Comparison of ENCODE assay signal across 8 mouse cellular contexts in the genomic region with DNA sequence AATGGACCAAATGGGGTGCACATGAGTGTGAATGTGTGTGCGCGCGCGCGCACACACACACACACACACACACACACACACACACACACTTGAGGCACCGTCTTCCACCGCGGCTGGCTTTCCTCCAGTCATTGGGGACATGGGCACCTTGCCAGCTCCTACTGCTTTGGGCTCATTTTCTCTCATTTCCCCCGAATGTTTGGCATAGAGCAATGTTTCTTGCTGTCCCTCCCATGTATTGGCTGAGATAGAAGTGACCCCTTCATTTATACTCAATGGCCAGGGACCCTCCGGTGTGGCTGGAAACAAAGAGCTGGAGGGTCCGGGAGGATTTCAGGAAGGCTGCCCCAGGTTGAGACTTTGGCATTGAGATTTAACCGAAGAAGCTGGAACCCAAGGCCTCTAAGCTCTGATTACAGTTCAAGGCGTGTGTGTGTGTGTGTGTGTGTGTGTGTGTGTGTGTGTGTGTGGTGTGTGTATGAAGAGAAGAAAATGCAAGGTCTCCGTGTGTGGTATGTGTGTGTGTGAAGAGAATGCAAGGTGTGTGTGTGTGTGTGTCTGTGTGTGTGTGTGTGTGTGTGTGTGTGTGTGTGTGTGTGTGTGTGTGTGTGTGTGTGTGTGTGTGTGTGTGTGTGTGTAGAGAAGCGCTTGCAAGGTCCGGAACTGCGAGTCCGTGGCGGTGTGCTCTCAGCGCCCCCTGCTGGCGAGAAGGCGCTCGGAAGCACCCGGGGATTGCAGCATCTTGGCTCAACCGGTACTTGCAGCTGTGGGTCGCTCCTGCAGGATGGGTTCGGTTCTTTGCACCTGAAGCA. TPM values are rescaled to one million over a fixed set of nuclear protein-coding genes. Genes with fewer than 3 reads are reported as not detected.
A peak's percentile ranks its signal among the peaks of the same experiment; 100 is the strongest.
DNase-seq lines count a peak whose midpoint lies in the region; ATAC-seq and TF ChIP-seq lines count a peak whose summit lies in the region.

No protein-coding gene starts in this region.

- no peaks in the 10 kb centered on the region for H3K9me3 ChIP-seq in E14TG2a.4 (ENCODE audit: low read length)
- H3K9me3 ChIP-seq in forebrain, embryonic 14.5 days (replicated peaks; ENCODE audit: control insufficient read depth, low read length), result no peaks in the 10 kb centered on the region
- no peaks in the 10 kb centered on the region for H3K9me3 ChIP-seq in liver, postnatal 0 days (ENCODE audit: low read length)
- H3K9me3 ChIP-seq in neural tube, embryonic 14.5 days (ENCODE audit: control insufficient read depth, low read length), result no peaks in the 10 kb centered on the region

- peak overlapping the region; percentile 52; the same call in 1 of the 2 replicates for H3K27ac ChIP-seq in forebrain, embryonic 14.5 days (ENCODE audit: low read depth, low read length)
- no peak overlapping the region for H3K27ac ChIP-seq in liver, postnatal 0 days (ENCODE audit: low read depth)
- no peak overlapping the region for H3K27ac ChIP-seq in neural tube, embryonic 14.5 days (ENCODE audit: low read depth, low read length)

- H3K27me3 ChIP-seq in E14TG2a.4 (ENCODE audit: insufficient read depth, low read length), result peaks cover 10% of the 10 kb centered on the region
- no peaks in the 10 kb centered on the region for H3K27me3 ChIP-seq in forebrain, embryonic 14.5 days (replicated peaks; ENCODE audit: control insufficient read depth, insufficient read depth, low read length)
- no peaks in the 10 kb centered on the region for H3K27me3 ChIP-seq in liver, postnatal 0 days (ENCODE audit: insufficient read depth, low read length)
- no peaks in the 10 kb centered on the region for H3K27me3 ChIP-seq in neural tube, embryonic 14.5 days (ENCODE audit: control insufficient read depth, insufficient read depth, low read length)

- peaks cover 17% of the 10 kb centered on the region for H3K4me1 ChIP-seq in E14TG2a.4 (replicated peaks; ENCODE audit: low read depth, low read length)
- H3K4me1 ChIP-seq in forebrain, embryonic 14.5 days (ENCODE audit: control insufficient read depth, insufficient read depth, low read length), result no peaks in the 10 kb centered on the region
- H3K4me1 ChIP-seq in liver, postnatal 0 days (ENCODE audit: insufficient read depth), result peaks cover 4% of the 10 kb centered on the region
- H3K4me1 ChIP-seq in neural tube, embryonic 14.5 days (ENCODE audit: control insufficient read depth, insufficient read depth, low read length), result no peaks in the 10 kb centered on the region

- ATAC-seq in forebrain, embryonic 14.5 days, result peak; percentile 81
- ATAC-seq in liver, postnatal 0 days, result peak; percentile 59; the same call in 1 of the 2 replicates
- peak; percentile 86 for ATAC-seq in neural tube, embryonic 14.5 days (ENCODE audit: low read depth)

- no peak overlapping the region for H3K9ac ChIP-seq in forebrain, embryonic 14.5 days (ENCODE audit: low read length)
- no peak overlapping the region for H3K9ac ChIP-seq in liver, postnatal 0 days (replicated peaks)
- H3K9ac ChIP-seq in neural tube, embryonic 14.5 days (replicated peaks; ENCODE audit: low read depth, low read length), result no peak overlapping the region

- peak; percentile 50 for TF ChIP-seq CTCF in E14TG2a.4 (conservative IDR thresholded peaks at IDR 0.05; ENCODE audit: low read length)
- peak; percentile 92 for TF ChIP-seq CTCF in liver, postnatal 0 days (IDR thresholded peaks at IDR 0.05; ENCODE audit: low read depth)

- no peak overlapping the region for H3K4me3 ChIP-seq in E14TG2a.4 (replicated peaks; ENCODE audit: low read length)
- no peak overlapping the region for H3K4me3 ChIP-seq in forebrain, embryonic 14.5 days (ENCODE audit: low read depth, low read length)
- no peak overlapping the region for H3K4me3 ChIP-seq in liver, postnatal 0 days (ENCODE audit: low read depth, low read length)
- no peak overlapping the region for H3K4me3 ChIP-seq in neural tube, embryonic 14.5 days (ENCODE audit: low read depth, low read length)

- H3K36me3 ChIP-seq in E14TG2a.4 (ENCODE audit: insufficient read depth, low read length), result no peaks in the 10 kb centered on the region
- no peaks in the 10 kb centered on the region for H3K36me3 ChIP-seq in forebrain, embryonic 14.5 days (ENCODE audit: control insufficient read depth, insufficient read depth, low read length)
- no peaks in the 10 kb centered on the region for H3K36me3 ChIP-seq in liver, postnatal 0 days (replicated peaks; ENCODE audit: insufficient read depth, low read length)
- H3K36me3 ChIP-seq in neural tube, embryonic 14.5 days (ENCODE audit: control insufficient read depth, insufficient read depth, low read length), result no peaks in the 10 kb centered on the region

- no peak for TF ChIP-seq EP300 in liver, postnatal 0 days (IDR thresholded peaks at IDR 0.05; ENCODE audit: low read depth)

- 41% methylated on average over 18 of the region's 27 CpGs for WGBS in forebrain, embryonic 14.5 days
- WGBS in liver, postnatal 0 days (ENCODE audit: insufficient replicate concordance), result 41% methylated on average over 26 of the region's 27 CpGs
- WGBS in neural tube, embryonic 14.5 days, result 43% methylated on average over 24 of the region's 27 CpGs

- intact Hi-C loops in heart, postnatal 10 days (cut with DNase I), result loop anchor here (1.0 to 2.0 kb wide), 2 partner anchors 268 to 379 kb away; no protein-coding TSS in a partner anchor

- peak overlapping the region; percentile 31; the same call in 1 of the 2 replicates for H3K4me2 ChIP-seq in forebrain, embryonic 14.5 days (ENCODE audit: low read length)
- peak overlapping the region; percentile 19; the same call in 1 of the 2 replicates for H3K4me2 ChIP-seq in liver, postnatal 0 days (ENCODE audit: low read depth, low read length)
- peak overlapping the region; percentile 27; the same call in 1 of the 2 replicates for H3K4me2 ChIP-seq in neural tube, embryonic 14.5 days (ENCODE audit: low read depth, low read length)

- DNase-seq in c-Kit-positive CD71-positive TER-119-positive erythroid progenitor cells, embryonic 14.5 days (ENCODE audit: low spot score), result peak; percentile 61
- peak; percentile 81 for DNase-seq in forebrain, embryonic 14.5 days (ENCODE audit: low spot score)
- DNase-seq in heart, postnatal 10 days, result peak; percentile 77 to 87
- peak; percentile 87 to 89 for DNase-seq in kidney, postnatal 4 days
- DNase-seq in liver, postnatal 0 days, result peak; percentile 87
- DNase-seq in telencephalon, adult 2 months (ENCODE audit: low read depth, low spot score), result peak; percentile 56

RNA-seq across cellular contexts. Expression of a gene that starts 9.3 kb away (rescaled TPM):
- 21.9 and 23.6 TPM in 2 replicates for polyA plus RNA-seq in forebrain, embryonic 14.5 days (2014; fragmentation: Nextera tagmentation; extraction: Ambion mirVana)
- 10 to 100 TPM; 11.3 to 12.6 TPM for total RNA-seq in heart, postnatal 10 days (2021)
- polyA plus RNA-seq in liver, postnatal 0 days (2015; fragmentation: Nextera tagmentation; extraction: Ambion mirVana), result 24.1 and 24.6 TPM in 2 replicates
- 22.1 and 28.8 TPM in 2 replicates for polyA plus RNA-seq in neural tube, embryonic 14.5 days (2014; fragmentation: Nextera tagmentation; extraction: Ambion mirVana)
